Comparison of ENCODE assay signal across 8 mouse cellular contexts in the genomic region with DNA sequence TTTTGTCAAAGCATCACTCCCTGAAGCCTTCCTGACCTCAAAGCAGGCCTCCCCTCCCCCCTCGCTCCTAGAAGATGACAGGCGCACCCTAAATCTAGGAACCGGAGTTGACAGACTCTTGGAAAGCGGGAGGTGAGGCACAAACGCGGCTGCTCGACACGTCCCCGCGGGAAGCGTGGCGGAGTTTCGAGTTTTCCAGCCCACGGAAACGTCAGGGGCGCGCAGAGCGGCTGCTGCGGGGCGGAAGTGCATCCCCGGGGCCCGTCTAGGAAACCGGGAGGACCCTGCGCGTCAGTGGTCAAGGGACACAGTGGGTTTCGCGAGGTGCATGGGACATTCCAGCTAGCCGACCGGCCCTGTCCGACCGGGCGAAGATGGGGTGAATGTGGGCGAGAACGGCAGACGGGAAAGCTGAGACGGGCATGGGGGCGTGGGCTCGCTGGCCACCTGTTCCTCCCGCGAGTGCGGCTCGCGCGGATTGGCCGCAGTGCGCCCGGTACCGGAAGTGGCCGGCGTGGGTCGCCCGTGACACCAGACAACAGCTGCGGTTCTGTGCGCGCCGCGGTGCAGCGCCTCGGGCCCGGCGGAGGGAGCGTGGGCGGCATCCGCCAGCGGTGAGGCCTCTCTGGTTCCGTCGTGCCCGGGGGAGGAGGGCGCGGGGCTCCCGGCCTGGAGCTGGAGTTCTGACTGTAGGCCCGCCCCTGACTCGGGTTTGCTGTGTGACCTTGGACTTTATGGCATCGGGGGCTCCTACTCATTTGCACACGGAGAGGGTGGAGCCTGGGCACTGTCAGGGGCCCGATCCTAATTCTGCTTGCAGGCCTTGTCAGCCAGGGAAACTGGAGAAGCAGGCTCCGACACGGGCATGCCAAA. TPM values are rescaled to one million over a fixed set of nuclear protein-coding genes. Genes with fewer than 3 reads are reported as not detected.
DNase-seq lines count a peak whose midpoint lies in the region; ATAC-seq and TF ChIP-seq lines count a peak whose summit lies in the region.

Zfp3 (plus strand) TSS at position 274 of the 873 bp plus-strand sequence.

- H3K4me2 ChIP-seq in heart, embryonic 12.5 days = peak within 1 kb of the TSS; percentile 70
- H3K4me2 ChIP-seq in kidney, postnatal 0 days (ENCODE audit: low read length) = peak within 1 kb of the TSS; percentile 67
- H3K4me2 ChIP-seq in liver, embryonic 11.5 days = peak within 1 kb of the TSS; percentile 79

- under 1% methylated on average over 75 of the region's 78 CpGs for WGBS in heart, embryonic 12.5 days
- WGBS in kidney, postnatal 0 days = under 1% methylated on average over 74 of the region's 78 CpGs
- 1% methylated on average over 78 of the region's 78 CpGs for WGBS in liver, embryonic 11.5 days

- peak within 1 kb of the TSS; percentile 88 for H3K27ac ChIP-seq in heart, embryonic 12.5 days (ENCODE audit: poor library complexity, severe bottlenecking)
- peak within 1 kb of the TSS; percentile 89 for H3K27ac ChIP-seq in kidney, postnatal 0 days
- peak within 1 kb of the TSS; percentile 86 for H3K27ac ChIP-seq in liver, embryonic 11.5 days (ENCODE audit: low read depth, low read length)

- no peak for TF ChIP-seq CTCF in C2C12 (IDR thresholded peaks at IDR 0.05; ENCODE audit: control insufficient read depth, insufficient read depth, insufficient read length)
- TF ChIP-seq CTCF in brain, embryonic 14.5 days (IDR thresholded peaks at IDR 0.05; ENCODE audit: borderline replicate concordance, extremely low read depth, insufficient read depth, insufficient read length) = no peak
- no peak for TF ChIP-seq CTCF in kidney, postnatal 0 days (IDR thresholded peaks at IDR 0.05; ENCODE audit: low read depth)

- H3K4me1 ChIP-seq in erythroblast, embryonic 14.5 days (ENCODE audit: control insufficient read depth) = peaks cover 25% of the 10 kb centered on the region
- peaks cover 16% of the 10 kb centered on the region for H3K4me1 ChIP-seq in heart, embryonic 12.5 days (replicated peaks)
- H3K4me1 ChIP-seq in kidney, postnatal 0 days (replicated peaks; ENCODE audit: insufficient read depth, low read length) = 0 out of 2 replicates have a peak, but pooled peaks cover 4% of the 10 kb centered on the region
- peaks cover 5% of the 10 kb centered on the region; the same call in 1 of the 2 replicates for H3K4me1 ChIP-seq in liver, embryonic 11.5 days (replicated peaks; ENCODE audit: control insufficient read depth, insufficient read depth, low read length)

- TF ChIP-seq POLR2A in brain, embryonic 14.5 days (IDR thresholded peaks at IDR 0.05; ENCODE audit: borderline replicate concordance, extremely low read depth, insufficient read depth, insufficient read length, poor library complexity, severe bottlenecking) = peak; percentile 79; the same call in 1 of the 2 replicates

- peak within 1 kb of the TSS; percentile 59 for H3ac ChIP-seq in C2C12 (ENCODE audit: control insufficient read depth, insufficient read length, low read depth)

- peak; percentile 87 for ATAC-seq in heart, embryonic 12.5 days (ENCODE audit: insufficient number of reproducible peaks, low FRiP score)
- peak; percentile 86 for ATAC-seq in kidney, postnatal 0 days (replicated peaks; ENCODE audit: low FRiP score, low read depth)
- ATAC-seq in liver, embryonic 11.5 days (replicated peaks; ENCODE audit: low FRiP score) = peak; percentile 88

- H3K36me3 ChIP-seq in C2C12 (ENCODE audit: control insufficient read depth, insufficient read depth) = no peaks in the 10 kb centered on the region
- H3K36me3 ChIP-seq in erythroblast, embryonic 14.5 days (ENCODE audit: control insufficient read depth) = peaks cover 3% of the 10 kb centered on the region; the same call in 1 of the 2 replicates
- peaks cover 10% of the 10 kb centered on the region for H3K36me3 ChIP-seq in heart, embryonic 12.5 days
- H3K36me3 ChIP-seq in kidney, postnatal 0 days (ENCODE audit: insufficient read depth, low read length) = peaks cover 3% of the 10 kb centered on the region; the same call in 1 of the 2 replicates
- peaks cover 3% of the 10 kb centered on the region; the same call in 1 of the 2 replicates for H3K36me3 ChIP-seq in liver, embryonic 11.5 days (ENCODE audit: control insufficient read depth, insufficient read depth, low read length)
- H3K36me3 ChIP-seq in splenic B cell, adult 2 months (ENCODE audit: control insufficient read depth, insufficient read depth, low read length, poor library complexity, severe bottlenecking) = no peaks in the 10 kb centered on the region

- DNase-seq in brain, embryonic 14.5 days (ENCODE audit: low read depth) = peak; percentile 85
- peak; percentile 88 for DNase-seq in kidney, postnatal 0 days (ENCODE audit: low spot score)
- peak; percentile 82 for DNase-seq in liver, embryonic 11.5 days (ENCODE audit: low spot score)
- peak; percentile 84 for DNase-seq in naive thymus-derived CD4-positive, alpha-beta T cell, adult 2 months (ENCODE audit: low read depth)
- peak; percentile 81 for DNase-seq in splenic B cell, adult 2 months (ENCODE audit: low read depth, low spot score)

- no peaks in the 10 kb centered on the region for H3K9me3 ChIP-seq in erythroblast, embryonic 14.5 days (ENCODE audit: control insufficient read depth, low read length)
- no peaks in the 10 kb centered on the region; the same call in 1 of the 2 replicates for H3K9me3 ChIP-seq in heart, embryonic 12.5 days (replicated peaks)
- no peaks in the 10 kb centered on the region for H3K9me3 ChIP-seq in kidney, postnatal 0 days (replicated peaks; ENCODE audit: low read length)
- H3K9me3 ChIP-seq in liver, embryonic 11.5 days (ENCODE audit: control insufficient read depth, low read length) = no peaks in the 10 kb centered on the region

- no peaks in the 10 kb centered on the region for H3K27me3 ChIP-seq in C2C12 (ENCODE audit: control insufficient read depth, insufficient read depth, insufficient read length)
- H3K27me3 ChIP-seq in erythroblast, embryonic 14.5 days (ENCODE audit: control insufficient read depth) = no peaks in the 10 kb centered on the region; the same call in 1 of the 2 replicates
- H3K27me3 ChIP-seq in heart, embryonic 12.5 days (replicated peaks) = no peaks in the 10 kb centered on the region
- no peaks in the 10 kb centered on the region for H3K27me3 ChIP-seq in kidney, postnatal 0 days (ENCODE audit: insufficient read depth, low read length)
- H3K27me3 ChIP-seq in liver, embryonic 11.5 days (replicated peaks; ENCODE audit: control insufficient read depth, insufficient read depth, low read length) = no peaks in the 10 kb centered on the region
- no peaks in the 10 kb centered on the region for H3K27me3 ChIP-seq in splenic B cell, adult 2 months (ENCODE audit: control insufficient read depth, insufficient read depth, low read length, poor library complexity, severe bottlenecking)

- H3K9ac ChIP-seq in heart, embryonic 12.5 days = peak within 1 kb of the TSS; percentile 87
- H3K9ac ChIP-seq in kidney, postnatal 0 days (ENCODE audit: low read depth, low read length) = peak within 1 kb of the TSS; percentile 70
- peak within 1 kb of the TSS; percentile 86 for H3K9ac ChIP-seq in liver, embryonic 11.5 days (ENCODE audit: low read depth, low read length)

- no peaks in the 10 kb centered on the region for H3K79me2 ChIP-seq in C2C12 (ENCODE audit: control insufficient read depth, insufficient read depth)

- H3K79me3 ChIP-seq in C2C12 (ENCODE audit: low read depth) = no peaks in the 10 kb centered on the region

- H3K4me3 ChIP-seq in C2C12 (ENCODE audit: insufficient read depth, poor library complexity, severe bottlenecking) = peak within 1 kb of the TSS; percentile 39
- H3K4me3 ChIP-seq in erythroblast, embryonic 14.5 days (replicated peaks) = peak within 1 kb of the TSS; percentile 87
- H3K4me3 ChIP-seq in heart, embryonic 12.5 days = peak within 1 kb of the TSS; percentile 73
- peak within 1 kb of the TSS; percentile 53 for H3K4me3 ChIP-seq in kidney, postnatal 0 days (replicated peaks; ENCODE audit: low read depth, low read length)
- peak within 1 kb of the TSS; percentile 82 for H3K4me3 ChIP-seq in liver, embryonic 11.5 days (ENCODE audit: low read depth, low read length)

TF ChIP-seq in C2C12, 6 proteins besides CTCF, POLR2A, EP300 and RAD21:
- TF ChIP-seq FOSL1 (IDR thresholded peaks at IDR 0.05; ENCODE audit: insufficient read depth, low read length, poor library complexity, severe bottlenecking) (no peak), MAX (IDR thresholded peaks at IDR 0.05) (peak; percentile 68), CEBPB (IDR thresholded peaks at IDR 0.05; ENCODE audit: low read depth) (no peak), MYOD1 (IDR thresholded peaks at IDR 0.05; ENCODE audit: control insufficient read depth, insufficient read length, low read depth) (peak; percentile 98), MYOG (IDR thresholded peaks at IDR 0.05; ENCODE audit: control insufficient read depth, extremely low read depth, insufficient read length) (no peak), USF1 (IDR thresholded peaks at IDR 0.05; ENCODE audit: low read depth) (no peak)

RNA-seq across cellular contexts. Expression of gene Zfp3, which starts in this region (rescaled TPM):
- 1.1 TPM for polyA plus RNA-seq in C2C12 (2012; fragmentation: generic; extraction: Trizol)
- 5.8 and 7.7 TPM in 2 replicates for polyA plus RNA-seq in brain, embryonic 14.5 days (2012; rRNA removed)
- polyA plus RNA-seq in erythroblast, embryonic 14.5 days (2012) = 0.04 TPM in 1 of 2 replicates, not detected in the other
- polyA plus RNA-seq in heart, embryonic 12.5 days (2016; fragmentation: Nextera tagmentation; extraction: Ambion mirVana) = 7.3 and 8.3 TPM in 2 replicates
- polyA plus RNA-seq in kidney, postnatal 0 days (2015; fragmentation: Nextera tagmentation; extraction: Ambion mirVana) = 7.1 and 7.7 TPM in 2 replicates
- polyA plus RNA-seq in liver, embryonic 11.5 days (2014; fragmentation: Nextera tagmentation; extraction: Ambion mirVana) = 3.3 and 4.0 TPM in 2 replicates

Comparison
In these comparisons a context has a peak if more than half of its experiments do, and no peak if none do; other contexts are left out.
1. Peak in every context shown above with its lines: DNase-seq, ATAC-seq, H3K4me3 ChIP-seq and H3K27ac ChIP-seq.